Mouse (Mus musculus): ENCODE measurements at regions not wholly inside any gene's neighbourhood (a gene's known extent, or its start where the extent isn't known, plus 50 kb on each side); places are given as distances from the start of the nearest gene placed in this dataset.

GRCm38 (mm10) chr9:35362276-35362675, 58.7 kb upstream of the Cdon start:
- Histone ChIP-seq H3K27ac (replicated peaks) (no peak overlapping the region), H3K27me3 (no peaks in the 10 kb centered on the region), H3K4me1 (peaks cover 50% of the 10 kb centered on the region), H3K4me2 (replicated peaks) (no peak overlapping the region), H3K4me3 (no peak overlapping the region), H3K9me3 (no peaks in the 10 kb centered on the region), H3K36me3 (no peaks in the 10 kb centered on the region), H3K9ac (replicated peaks) (no peak overlapping the region)
- ATAC-seq (replicated peaks), result no peak
- WGBS, result 51% methylated on average over 7 of the region's 7 CpGs

GRCm38 (mm10) chr9:35363079-35363478, 57.8 kb upstream of the Cdon start:
- Histone ChIP-seq H3K9me3 (no peaks in the 10 kb centered on the region), H3K9ac (replicated peaks) (no peak overlapping the region), H3K36me3 (no peaks in the 10 kb centered on the region), H3K4me1 (peaks cover 50% of the 10 kb centered on the region), H3K4me2 (replicated peaks) (no peak overlapping the region), H3K27ac (replicated peaks) (no peak overlapping the region), H3K4me3 (no peak overlapping the region), H3K27me3 (no peaks in the 10 kb centered on the region)
- ATAC-seq (replicated peaks), result no peak
- WGBS, result 55% methylated on average over 5 of the region's 5 CpGs

GRCm38 (mm10) chr9:35363936-35364335, 57.0 kb upstream of the Cdon start:
- H3K4me1 ChIP-seq, result peaks cover 50% of the 10 kb centered on the region
- ATAC-seq (replicated peaks), result 0 out of 2 replicates have a peak, but pooled peaks have one; percentile 36
- H3K9ac ChIP-seq (replicated peaks), result no peak overlapping the region
- H3K4me3 ChIP-seq, result no peak overlapping the region
- H3K4me2 ChIP-seq (replicated peaks), result no peak overlapping the region
- H3K9me3 ChIP-seq, result no peaks in the 10 kb centered on the region
- H3K27me3 ChIP-seq, result no peaks in the 10 kb centered on the region
- peak overlapping the region; percentile 19; the same call in 1 of the 2 replicates for H3K27ac ChIP-seq (replicated peaks)
- H3K36me3 ChIP-seq, result no peaks in the 10 kb centered on the region
- WGBS, result 44% methylated on average over 4 of the region's 4 CpGs

DNA sequence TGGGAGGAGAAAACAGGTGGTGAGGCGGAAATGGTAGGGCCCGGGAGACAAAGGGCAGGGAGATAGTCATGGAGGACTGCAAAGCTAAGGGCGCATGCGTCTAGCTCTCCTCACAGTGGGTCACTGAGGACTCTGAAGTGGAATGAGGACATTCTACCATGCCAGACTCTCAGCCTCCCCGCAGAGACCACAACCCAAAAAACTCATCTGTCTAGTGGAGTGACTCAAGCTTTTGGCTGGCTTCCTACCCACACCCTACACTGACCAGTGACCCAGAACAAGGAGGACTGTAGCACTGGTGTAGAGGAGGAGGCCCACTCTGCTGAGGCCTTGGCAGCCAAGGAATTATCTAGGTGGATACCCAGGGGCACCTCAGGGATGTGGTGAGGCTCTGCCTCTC, 55.0 kb upstream of the Cdon start:
- H3K27ac ChIP-seq (replicated peaks), result no peak overlapping the region
- 88% methylated on average over 5 of the region's 5 CpGs for WGBS
- no peak overlapping the region for H3K4me3 ChIP-seq
- H3K9me3 ChIP-seq, result no peaks in the 10 kb centered on the region
- no peaks in the 10 kb centered on the region for H3K36me3 ChIP-seq
- H3K4me1 ChIP-seq, result peaks cover 35% of the 10 kb centered on the region
- no peaks in the 10 kb centered on the region for H3K27me3 ChIP-seq
- no peak overlapping the region for H3K4me2 ChIP-seq (replicated peaks)
- H3K9ac ChIP-seq (replicated peaks), result no peak overlapping the region
- no peak for ATAC-seq (replicated peaks)

GRCm38 (mm10) chr9:35369063-35369462, 51.9 kb upstream of the Cdon start:
- WGBS, result 58% methylated on average over 5 of the region's 5 CpGs
- H3K36me3 ChIP-seq, result no peaks in the 10 kb centered on the region
- H3K4me2 ChIP-seq (replicated peaks), result no peak overlapping the region
- H3K4me1 ChIP-seq, result peaks cover 5% of the 10 kb centered on the region; the same call in 1 of the 2 replicates
- no peak overlapping the region for H3K9ac ChIP-seq (replicated peaks)
- no peak overlapping the region for H3K27ac ChIP-seq (replicated peaks)
- ATAC-seq (replicated peaks), result no peak
- H3K27me3 ChIP-seq, result no peaks in the 10 kb centered on the region
- no peaks in the 10 kb centered on the region for H3K9me3 ChIP-seq
- no peak overlapping the region for H3K4me3 ChIP-seq

DNA sequence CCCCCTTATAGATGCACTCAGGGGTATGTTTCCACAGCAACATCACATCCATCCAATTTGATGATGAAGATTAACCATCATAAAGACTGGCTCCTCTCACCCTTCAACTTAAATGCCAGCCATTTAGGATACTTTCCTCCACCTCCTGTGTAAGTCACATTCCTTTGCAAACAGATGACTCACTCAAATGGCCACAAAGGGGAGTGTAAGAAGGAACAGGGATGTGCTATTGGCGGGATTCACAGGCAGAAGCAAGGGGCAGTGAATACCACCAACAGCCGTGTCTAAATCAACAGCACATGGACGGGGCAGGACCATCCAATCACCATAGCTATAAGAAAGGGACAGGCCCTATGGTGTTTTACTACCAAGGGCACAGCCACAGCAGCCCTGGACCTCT, 50.9 kb upstream of the Cdon start:
- no peak for ATAC-seq (replicated peaks)
- H3K36me3 ChIP-seq, result no peaks in the 10 kb centered on the region
- no peak overlapping the region for H3K9ac ChIP-seq (replicated peaks)
- H3K9me3 ChIP-seq, result no peaks in the 10 kb centered on the region
- WGBS, result 94% methylated on average over 3 of the region's 3 CpGs
- no peak overlapping the region for H3K27ac ChIP-seq (replicated peaks)
- H3K4me3 ChIP-seq, result no peak overlapping the region
- no peaks in the 10 kb centered on the region for H3K27me3 ChIP-seq
- H3K4me2 ChIP-seq (replicated peaks), result no peak overlapping the region
- H3K4me1 ChIP-seq, result no peaks in the 10 kb centered on the region

GRCm38 (mm10) chr9:35370895-35371294, 50.0 kb upstream of the Cdon start:
- Histone ChIP-seq H3K27me3 (no peaks in the 10 kb centered on the region), H3K4me1 (no peaks in the 10 kb centered on the region), H3K9me3 (no peaks in the 10 kb centered on the region), H3K4me3 (no peak overlapping the region), H3K36me3 (no peaks in the 10 kb centered on the region), H3K9ac (replicated peaks) (no peak overlapping the region), H3K4me2 (replicated peaks) (no peak overlapping the region), H3K27ac (replicated peaks) (no peak overlapping the region)
- 85% methylated on average over 3 of the region's 3 CpGs for WGBS
- no peak for ATAC-seq (replicated peaks)
